Comparison of ENCODE assay signal across 31 mouse cellular contexts in genomic region chr9:42023383-42023782, GRCm38 (mm10).
DNase-seq lines count a peak whose midpoint lies in the region; ATAC-seq and TF ChIP-seq lines count a peak whose summit lies in the region.
"Had no signal": no experiment of that assay in that cellular context is flagged by ENCODE, and none has a peak within 500 bp of the region (broad histone marks: within the 10 kb centered on the region; RNA-seq: fewer than 3 reads in every experiment).

No protein-coding gene starts in this region.

- no peak overlapping the region for H3K4me2 ChIP-seq in kidney, postnatal 0 days (ENCODE audit: low read length)
- no peak overlapping the region for H3K4me2 ChIP-seq in neural tube, embryonic 15.5 days
- H3K4me2 ChIP-seq: forebrain, embryonic 15.5 days; heart, embryonic 15.5 days; hindbrain, embryonic 14.5 days; kidney, embryonic 15.5 days; limb, embryonic 13.5 days; liver, embryonic 11.5 days had no signal

- H3K4me1 ChIP-seq in kidney, postnatal 0 days (replicated peaks; ENCODE audit: insufficient read depth, low read length): no peaks in the 10 kb centered on the region
- H3K4me1 ChIP-seq in neural tube, embryonic 15.5 days: peaks cover 3% of the 10 kb centered on the region; the same call in 1 of the 2 replicates
- H3K4me1 ChIP-seq: forebrain, embryonic 15.5 days; heart, embryonic 15.5 days had no signal

- H3K27ac ChIP-seq in kidney, postnatal 0 days: no peak overlapping the region
- no peak overlapping the region for H3K27ac ChIP-seq in neural tube, embryonic 15.5 days (replicated peaks)
- H3K27ac ChIP-seq: forebrain, embryonic 15.5 days; heart, embryonic 10.5 days; heart, embryonic 15.5 days; hindbrain, embryonic 14.5 days; kidney, embryonic 15.5 days; limb, embryonic 13.5 days had no signal

- DNase-seq in embryo, embryonic 10 days (ENCODE audit: low spot score): peak; percentile 44
- DNase-seq in embryo, embryonic 9.5 days (ENCODE audit: extremely low spot score): no peak
- DNase-seq in kidney, postnatal 0 days (ENCODE audit: low spot score): peak; percentile 23
- no peak for DNase-seq in kidney, adult 8-10 months
- DNase-seq in neural tube, embryonic 10.5 days (ENCODE audit: extremely low spot score, low spot score): peak; percentile 22
- DNase-seq in natural killer cell, adult 2 months (ENCODE audit: low spot score in 2 of 2): no peak
- DNase-seq in thymus, postnatal 14 days: no peak
- DNase-seq: adrenal gland, adult 8-10 months; cerebellum, adult 11 months; cerebellum, adult 9-10 months; cerebellum, postnatal 36 days; gastrocnemius, postnatal 25 days; heart, adult 11 months; kidney, adult 11 months; kidney, postnatal 36 days; lung, postnatal 10 days; midbrain, embryonic 14.5 days; right cerebral cortex, adult 18-20 months; spleen, adult 18-20 months; thymus, postnatal 25 days had no signal

- H3K9me3 ChIP-seq in kidney, postnatal 0 days (replicated peaks; ENCODE audit: low read length): no peaks in the 10 kb centered on the region
- H3K9me3 ChIP-seq in neural tube, embryonic 15.5 days (replicated peaks): no peaks in the 10 kb centered on the region
- H3K9me3 ChIP-seq: forebrain, embryonic 15.5 days; heart, embryonic 10.5 days; heart, embryonic 15.5 days; kidney, embryonic 15.5 days; limb, embryonic 13.5 days had no signal

- ATAC-seq in kidney, postnatal 0 days (replicated peaks; ENCODE audit: low FRiP score, low read depth): no peak
- ATAC-seq in neural tube, embryonic 15.5 days (ENCODE audit: low FRiP score): no peak
- ATAC-seq: forebrain, embryonic 15.5 days; inflammation-experienced regulatory T-cells, adult 6 months had no signal

- 46% methylated on average over 3 of the region's 3 CpGs for whole genome bisulfite sequencing in kidney, postnatal 0 days
- WGBS in neural tube, embryonic 15.5 days: 59% methylated on average over 3 of the region's 3 CpGs

- no peak for TF ChIP-seq CTCF in kidney, postnatal 0 days (IDR thresholded peaks at IDR 0.05; ENCODE audit: low read depth)

- no peak overlapping the region for H3K4me3 ChIP-seq in kidney, postnatal 0 days (replicated peaks; ENCODE audit: low read depth, low read length)
- H3K4me3 ChIP-seq in neural tube, embryonic 15.5 days (replicated peaks): no peak overlapping the region
- H3K4me3 ChIP-seq: forebrain, embryonic 15.5 days; heart, embryonic 10.5 days; heart, embryonic 15.5 days; kidney, embryonic 15.5 days; layer of hippocampus, adult 2 months; limb, embryonic 13.5 days had no signal

- no peak overlapping the region for H3K9ac ChIP-seq in kidney, postnatal 0 days (ENCODE audit: low read depth, low read length)
- H3K9ac ChIP-seq in neural tube, embryonic 15.5 days (replicated peaks): no peak overlapping the region
- H3K9ac ChIP-seq: forebrain, embryonic 15.5 days; heart, embryonic 15.5 days; hindbrain, embryonic 14.5 days; kidney, embryonic 15.5 days; limb, embryonic 13.5 days had no signal

- H3K27me3 ChIP-seq in kidney, postnatal 0 days (ENCODE audit: insufficient read depth, low read length): no peaks in the 10 kb centered on the region
- H3K27me3 ChIP-seq in neural tube, embryonic 15.5 days (replicated peaks): no peaks in the 10 kb centered on the region
- H3K27me3 ChIP-seq: forebrain, embryonic 15.5 days; heart, embryonic 15.5 days; kidney, embryonic 15.5 days; limb, embryonic 13.5 days had no signal

- 0 out of 2 replicates have a peak, but pooled peaks cover 5% of the 10 kb centered on the region for H3K36me3 ChIP-seq in kidney, postnatal 0 days (ENCODE audit: insufficient read depth, low read length)
- H3K36me3 ChIP-seq in neural tube, embryonic 15.5 days: peaks cover 10% of the 10 kb centered on the region; the same call in 1 of the 2 replicates
- H3K36me3 ChIP-seq: G1E; heart, embryonic 15.5 days; kidney, embryonic 15.5 days; limb, embryonic 13.5 days had no signal

Comparison
In these comparisons a context has a peak if more than half of its experiments do, and no peak if none do; other contexts are left out.
1. DNase-seq: peak in embryo, embryonic 10 days (single experiment), kidney, postnatal 0 days (single experiment) and neural tube, embryonic 10.5 days (single experiment); none in embryo, embryonic 9.5 days (single experiment), kidney, adult 8-10 months (0 of 2), natural killer cell, adult 2 months (0 of 2) and thymus, postnatal 14 days (single experiment).